Mouse (Mus musculus): ENCODE measurements around the gene Adgrd1. TPM values are rescaled to one million over a fixed set of nuclear protein-coding genes. Genes with fewer than 3 reads are reported as not detected.

Gene Adgrd1
- total RNA-seq, 1 experiment from 2014 or later = 0.96 TPM

GRCm38 (mm10) chr5:129236366-129236765 lies 139.8 kb downstream of the Adgrd1 start:
- ATAC-seq (replicated peaks; ENCODE audit: low read depth, poor library complexity, severe bottlenecking) = no peak

GRCm38 (mm10) chr5:129241865-129242264 lies 145.3 kb downstream of the Adgrd1 start:
- ATAC-seq (replicated peaks; ENCODE audit: low read depth, poor library complexity, severe bottlenecking) = peak; percentile 77

DNA sequence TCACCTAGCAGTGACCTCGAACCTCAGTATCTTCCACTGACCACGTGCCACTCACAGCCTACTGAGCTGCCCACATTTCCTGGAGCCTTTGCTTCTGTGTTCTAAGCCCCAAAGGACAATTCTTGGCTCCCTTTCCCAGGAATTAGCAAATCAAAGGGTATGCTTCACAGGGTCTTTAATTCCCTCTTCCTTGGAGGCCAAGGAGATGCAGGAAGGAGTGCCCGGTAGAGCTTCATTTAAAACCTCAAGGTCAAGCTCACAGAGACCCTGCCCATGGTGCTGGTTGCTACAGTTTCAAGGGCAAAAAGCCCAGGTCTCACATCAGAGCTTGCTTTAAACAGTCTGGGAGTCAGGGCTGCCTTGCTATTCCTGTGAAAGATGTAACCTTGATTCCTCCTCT lies 145.7 kb downstream of the Adgrd1 start:
- ATAC-seq (replicated peaks; ENCODE audit: low read depth, poor library complexity, severe bottlenecking) = no peak

- ATAC-seq (replicated peaks; ENCODE audit: low read depth, poor library complexity, severe bottlenecking) = no peak
Measured at GRCm38 (mm10) chr5:129243120-129243519, 146.6 kb downstream of the Adgrd1 start.

- no peak for ATAC-seq (replicated peaks; ENCODE audit: low read depth, poor library complexity, severe bottlenecking)
Measured at GRCm38 (mm10) chr5:129244392-129244791, 147.8 kb downstream of the Adgrd1 start.

DNA sequence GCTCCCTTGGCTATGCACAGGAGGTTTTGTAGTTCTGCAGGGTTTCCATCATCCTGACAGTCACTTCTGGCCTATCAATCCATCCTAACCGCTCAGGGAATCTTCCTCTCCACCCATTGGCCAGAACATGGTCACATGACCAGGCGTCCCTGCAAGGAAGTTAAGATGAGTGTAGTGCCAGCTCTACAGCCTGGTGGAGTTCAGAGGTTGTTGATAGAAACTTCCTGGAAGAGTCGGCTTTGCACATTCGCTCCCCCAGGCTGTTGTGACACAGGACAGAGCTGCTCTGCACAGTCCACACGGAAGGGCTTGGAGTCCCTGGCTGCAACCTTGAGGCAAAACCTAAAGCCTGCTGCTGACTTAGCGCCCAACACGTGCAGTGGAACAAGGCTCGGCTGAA lies 152.5 kb downstream of the Adgrd1 start:
- no peak for ATAC-seq (replicated peaks; ENCODE audit: low read depth, poor library complexity, severe bottlenecking)

Other genes with a start within 250 kb of the Adgrd1 start
- gene Rimbp2, start 143.3 kb upstream of the Adgrd1 start, total RNA-seq (2017) = not detected in 2 replicates
- gene Stx2, start 88.2 kb upstream of the Adgrd1 start, total RNA-seq (2017) = 38.6 and 74.1 TPM in 2 replicates
- 494 and 900 TPM in 2 replicates for gene Ran, start 76.7 kb upstream of the Adgrd1 start, total RNA-seq (2017)